In genomic region chr3:57466289-57466688, GRCm38 (mm10) we compare ENCODE assay signal across 12 mouse cellular contexts. TPM values are rescaled to one million over a fixed set of nuclear protein-coding genes. Genes with fewer than 3 reads are reported as not detected.
A peak's percentile ranks its signal among the peaks of the same experiment; 100 is the strongest.
DNase-seq lines count a peak whose midpoint lies in the region; ATAC-seq and TF ChIP-seq lines count a peak whose summit lies in the region.
"Had no signal": no experiment of that assay in that cellular context is flagged by ENCODE, and none has a peak within 500 bp of the region (broad histone marks: within the 10 kb centered on the region; RNA-seq: fewer than 3 reads in every experiment).

No protein-coding gene starts in this region.

- no peak overlapping the region for H3K4me2 ChIP-seq in kidney, embryonic 16.5 days (replicated peaks; ENCODE audit: low read depth, low read length)
- H3K4me2 ChIP-seq: embryonic facial prominence, embryonic 13.5 days had no signal

- peaks cover 15% of the 10 kb centered on the region for H3K4me1 ChIP-seq in kidney, embryonic 16.5 days (ENCODE audit: insufficient read depth, low read length)

- CTCF ChIA-PET in Patski (lab: Charles Lee), result no interaction called here

- H3K9ac ChIP-seq in kidney, embryonic 16.5 days (replicated peaks; ENCODE audit: low read length), result no peak overlapping the region
- H3K9ac ChIP-seq: embryonic facial prominence, embryonic 13.5 days had no signal

- 63% methylated on average over 3 of the region's 3 CpGs for WGBS in kidney, embryonic 16.5 days

- no peak overlapping the region for H3K4me3 ChIP-seq in kidney, embryonic 16.5 days (ENCODE audit: low read length)
- H3K4me3 ChIP-seq: embryonic facial prominence, embryonic 13.5 days had no signal

- in situ Hi-C loops in Patski (cut with MboI; ENCODE audit: low pct_unique_long_range_greater_than_20kb), result loop anchor here (10.0 to 25.0 kb wide), 2 partner anchors 359 to 646 kb away; no protein-coding TSS in a partner anchor

- no peaks in the 10 kb centered on the region for H3K27me3 ChIP-seq in kidney, embryonic 16.5 days (ENCODE audit: insufficient read depth, low read length)
- H3K27me3 ChIP-seq in Patski, result no peaks in the 10 kb centered on the region
- H3K27me3 ChIP-seq: embryonic facial prominence, embryonic 13.5 days had no signal

- H3K36me3 ChIP-seq in kidney, embryonic 16.5 days (ENCODE audit: insufficient read depth, low read length), result peaks cover 4% of the 10 kb centered on the region; the same call in 1 of the 2 replicates

- no peaks in the 10 kb centered on the region for H3K9me3 ChIP-seq in kidney, embryonic 16.5 days (ENCODE audit: low read length)
- H3K9me3 ChIP-seq: embryonic facial prominence, embryonic 13.5 days had no signal

- peak; percentile 68 for ATAC-seq in frontal cortex, adult (ENCODE audit: low TSS enrichment)
- no peak for ATAC-seq in kidney, embryonic 16.5 days (ENCODE audit: low FRiP score, low TSS enrichment)
- ATAC-seq in Patski, result no peak
- no peak for ATAC-seq in erythroblast, adult 5-6 weeks (replicated peaks; ENCODE audit: low FRiP score, poor library complexity, severe bottlenecking)

- POLR2A ChIA-PET in Patski (lab: Charles Lee), result no interaction called here

- TF ChIP-seq CTCF in Patski (IDR thresholded peaks at IDR 0.05), result peak; percentile 38

- no peak overlapping the region for H3K27ac ChIP-seq in kidney, embryonic 16.5 days (ENCODE audit: low read length)
- H3K27ac ChIP-seq: embryonic facial prominence, embryonic 13.5 days had no signal

- no peak for DNase-seq in frontal cortex, postnatal 25 days (ENCODE audit: low spot score in 2 of 2)
- peak; percentile 31 for DNase-seq in kidney, postnatal 14 days
- DNase-seq in 3T3-L1 (ENCODE audit: low read depth, low spot score), result peak; percentile 68
- DNase-seq in Patski (ENCODE audit: low read depth, low spot score), result no peak
- no peak for DNase-seq in cerebellum, adult 8-10 months
- DNase-seq: gastrocnemius, postnatal 10 days; liver had no signal

RNA-seq across cellular contexts. Expression of gene Tm4sf4, which starts 41.2 kb away (rescaled TPM):
- polyA plus RNA-seq in kidney, embryonic 16.5 days (2015; fragmentation: Nextera tagmentation; extraction: Ambion mirVana), result 1.4 TPM in 2 replicates
- polyA plus RNA-seq in Patski (2021), result 0.06 TPM
- not detected in 2 replicates for total RNA-seq in erythroblast, adult 5-6 weeks (2015; ENCODE audit: low replicate concordance)
- total RNA-seq in erythroblast, adult 5-6 weeks (2017; ENCODE audit: low replicate concordance), result not detected in 2 replicates
- total RNA-seq: gastrocnemius, postnatal 10 days; layer of hippocampus, adult 8-10 months had no signal
- polyA plus RNA-seq: embryonic facial prominence, embryonic 13.5 days had no signal

Comparison
In these comparisons a context has a peak if more than half of its experiments do, and no peak if none do; other contexts are left out.
1. DNase-seq: peak in kidney, postnatal 14 days (single experiment) and 3T3-L1 (single experiment); none in frontal cortex, postnatal 25 days (0 of 2), Patski (single experiment) and cerebellum, adult 8-10 months (single experiment).